Mouse (Mus musculus): ENCODE measurements around the gene Celsr1. TPM values are rescaled to one million over a fixed set of nuclear protein-coding genes. Genes with fewer than 3 reads are reported as not detected.

Celsr1 gene
- total and polyA plus RNA-seq, 2 experiments = 2.4 to 11.5 TPM

DNA sequence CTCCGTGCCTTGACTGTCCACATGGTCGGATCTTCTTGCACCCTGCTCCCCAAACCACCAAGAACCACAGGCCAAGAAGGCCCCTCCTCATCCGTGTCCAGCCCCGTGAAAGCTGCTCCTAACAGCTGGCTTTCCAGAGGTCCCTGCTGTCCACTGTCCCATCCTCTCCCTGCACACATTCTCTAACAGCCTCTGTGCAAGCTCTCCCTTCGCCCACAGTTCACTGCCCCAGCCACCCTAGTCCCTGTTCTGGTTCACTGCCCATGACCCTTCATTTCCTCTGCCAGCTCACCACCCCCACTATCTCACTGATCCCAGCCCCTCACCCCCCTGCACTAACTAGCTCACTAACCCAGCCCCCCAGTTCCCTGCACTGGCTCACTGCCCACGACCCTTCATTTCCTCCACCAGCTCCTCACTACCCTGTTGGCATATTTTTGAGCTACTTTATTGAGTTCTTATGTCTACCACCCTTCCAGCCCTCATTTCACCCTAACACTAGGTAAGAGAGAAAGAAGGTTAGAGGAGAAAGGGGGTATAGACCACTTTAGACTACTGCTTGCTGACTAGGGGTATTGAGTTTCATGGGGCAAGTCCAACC, 18.4 kb upstream of the Celsr1 start:
- Histone ChIP-seq H3K79me2 (ENCODE audit: control insufficient read depth, insufficient read depth, low read length) (no peaks in the 10 kb centered on the region), H3K27ac (replicated peaks; ENCODE audit: insufficient read depth, low read depth, low read length) (no peak overlapping the region), H3K36me3 (ENCODE audit: control insufficient read depth, insufficient read depth, low read length) (no peaks in the 10 kb centered on the region), H3K27me3 (ENCODE audit: control insufficient read depth, insufficient read depth, low read length) (no peaks in the 10 kb centered on the region), H3K4me1 (ENCODE audit: control insufficient read depth, insufficient read depth, low read length) (no peaks in the 10 kb centered on the region), H3K9ac (ENCODE audit: low read depth, low read length) (no peak overlapping the region), H3K4me3 (ENCODE audit: insufficient read depth, low read depth, low read length) (no peak overlapping the region)
- 69% methylated on average over 6 of the region's 6 CpGs for WGBS
- no peak for DNase-seq (ENCODE audit: extremely low read depth, low read depth, low spot score)
- TF ChIP-seq POLR2A (IDR thresholded peaks at IDR 0.05; ENCODE audit: extremely low read depth, insufficient read depth, low read length) (no peak), CTCF (IDR thresholded peaks at IDR 0.05; ENCODE audit: low read depth, low read length) (no peak)

DNA sequence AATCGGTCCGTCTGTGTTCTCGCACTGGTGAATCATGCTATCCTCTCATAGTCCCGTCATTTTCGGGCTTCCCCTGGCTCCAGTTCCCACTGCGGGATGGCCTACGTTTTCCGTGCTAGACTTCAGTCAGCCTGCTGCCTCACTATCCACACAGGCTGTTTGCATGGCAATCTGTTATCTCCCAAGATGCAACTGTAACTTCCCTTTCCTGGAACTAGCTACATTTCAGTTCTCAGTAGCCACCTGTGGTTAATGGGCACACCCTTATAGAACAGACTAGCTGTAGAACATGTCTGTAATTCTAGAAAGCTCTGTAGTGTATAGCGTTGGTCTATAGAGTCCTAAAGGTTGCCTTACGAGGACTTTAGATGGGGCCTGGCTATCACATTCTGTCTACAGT, 17.6 kb upstream of the Celsr1 start:
- no peak for DNase-seq (ENCODE audit: extremely low read depth, low read depth, low spot score)
- Histone ChIP-seq H3K9ac (ENCODE audit: low read depth, low read length) (no peak overlapping the region), H3K27me3 (ENCODE audit: control insufficient read depth, insufficient read depth, low read length) (no peaks in the 10 kb centered on the region), H3K79me2 (ENCODE audit: control insufficient read depth, insufficient read depth, low read length) (no peaks in the 10 kb centered on the region), H3K27ac (replicated peaks; ENCODE audit: insufficient read depth, low read depth, low read length) (no peak overlapping the region), H3K36me3 (ENCODE audit: control insufficient read depth, insufficient read depth, low read length) (no peaks in the 10 kb centered on the region), H3K4me3 (ENCODE audit: insufficient read depth, low read depth, low read length) (no peak overlapping the region), H3K4me1 (ENCODE audit: control insufficient read depth, insufficient read depth, low read length) (no peaks in the 10 kb centered on the region)
- TF ChIP-seq POLR2A (IDR thresholded peaks at IDR 0.05; ENCODE audit: extremely low read depth, insufficient read depth, low read length) (no peak), CTCF (IDR thresholded peaks at IDR 0.05; ENCODE audit: low read depth, low read length) (no peak)
- 62% methylated on average over 10 of the region's 10 CpGs for WGBS

DNA sequence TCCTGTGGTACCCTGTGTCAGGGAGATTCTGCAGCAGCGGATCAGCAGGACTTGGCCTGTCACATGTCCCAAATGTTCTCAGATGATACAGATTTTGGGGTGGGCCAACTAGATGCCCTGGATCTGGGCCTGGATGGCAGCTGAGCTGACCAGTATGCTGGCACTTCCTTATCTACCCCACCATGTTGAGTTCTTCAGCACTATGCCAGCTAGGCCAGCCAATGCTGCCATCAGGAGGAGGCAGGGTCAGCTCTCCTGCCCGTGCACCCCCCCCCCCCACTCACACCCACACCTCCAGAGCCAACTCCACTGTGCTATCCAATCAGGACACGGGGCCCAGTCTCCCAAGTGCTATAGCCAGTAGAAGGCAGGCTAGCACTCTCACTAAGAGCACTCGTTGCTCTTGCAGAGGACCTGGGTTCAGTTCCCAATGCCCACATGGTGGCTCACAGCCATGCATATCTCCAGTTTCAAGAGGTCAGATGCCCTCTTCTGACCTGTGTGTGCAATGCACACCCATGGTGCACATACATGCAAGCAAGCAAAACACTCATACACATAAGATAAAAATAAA, 16.7 kb upstream of the Celsr1 start:
- no peak overlapping the region for H3K4me3 ChIP-seq (ENCODE audit: insufficient read depth, low read depth, low read length)

GRCm38 (mm10) chr15:86049510-86049909, 15.9 kb upstream of the Celsr1 start:
- H3K79me2 ChIP-seq (ENCODE audit: control insufficient read depth, insufficient read depth, low read length) = no peaks in the 10 kb centered on the region
- no peaks in the 10 kb centered on the region for H3K4me1 ChIP-seq (ENCODE audit: control insufficient read depth, insufficient read depth, low read length)
- H3K36me3 ChIP-seq (ENCODE audit: control insufficient read depth, insufficient read depth, low read length) = no peaks in the 10 kb centered on the region
- H3K4me3 ChIP-seq (ENCODE audit: insufficient read depth, low read depth, low read length) = no peak overlapping the region
- WGBS = 88% methylated on average over 3 of the region's 3 CpGs
- TF ChIP-seq POLR2A (IDR thresholded peaks at IDR 0.05; ENCODE audit: extremely low read depth, insufficient read depth, low read length) (no peak), CTCF (IDR thresholded peaks at IDR 0.05; ENCODE audit: low read depth, low read length) (no peak)
- no peak overlapping the region for H3K9ac ChIP-seq (ENCODE audit: low read depth, low read length)
- no peak for DNase-seq (ENCODE audit: extremely low read depth, low read depth, low spot score)
- H3K27me3 ChIP-seq (ENCODE audit: control insufficient read depth, insufficient read depth, low read length) = no peaks in the 10 kb centered on the region
- H3K27ac ChIP-seq (replicated peaks; ENCODE audit: insufficient read depth, low read depth, low read length) = no peak overlapping the region

More for the DNA sequence above, 16.7 kb upstream of the Celsr1 start:
- TF ChIP-seq POLR2A (IDR thresholded peaks at IDR 0.05; ENCODE audit: extremely low read depth, insufficient read depth, low read length) (no peak), CTCF (IDR thresholded peaks at IDR 0.05; ENCODE audit: low read depth, low read length) (no peak)
- WGBS = 85% methylated on average over 4 of the region's 4 CpGs
- H3K79me2 ChIP-seq (ENCODE audit: control insufficient read depth, insufficient read depth, low read length) = no peaks in the 10 kb centered on the region
- H3K4me1 ChIP-seq (ENCODE audit: control insufficient read depth, insufficient read depth, low read length) = no peaks in the 10 kb centered on the region
- no peak for DNase-seq (ENCODE audit: extremely low read depth, low read depth, low spot score)
- no peak overlapping the region for H3K27ac ChIP-seq (replicated peaks; ENCODE audit: insufficient read depth, low read depth, low read length)
- H3K27me3 ChIP-seq (ENCODE audit: control insufficient read depth, insufficient read depth, low read length) = no peaks in the 10 kb centered on the region
- H3K9ac ChIP-seq (ENCODE audit: low read depth, low read length) = no peak overlapping the region
- H3K36me3 ChIP-seq (ENCODE audit: control insufficient read depth, insufficient read depth, low read length) = no peaks in the 10 kb centered on the region

- WGBS = 7% methylated on average over 4 of the region's 4 CpGs
Measured at GRCm38 (mm10) chr15:86042364-86042763, 8.8 kb upstream of the Celsr1 start.

GRCm38 (mm10) chr15:86041421-86041820, 7.8 kb upstream of the Celsr1 start:
- WGBS = 91% methylated on average over 5 of the region's 5 CpGs
- Histone ChIP-seq H3K9ac (ENCODE audit: low read depth, low read length) (no peak overlapping the region), H3K27ac (replicated peaks; ENCODE audit: insufficient read depth, low read depth, low read length) (no peak overlapping the region), H3K79me2 (ENCODE audit: control insufficient read depth, insufficient read depth, low read length) (no peaks in the 10 kb centered on the region), H3K4me3 (ENCODE audit: insufficient read depth, low read depth, low read length) (no peak overlapping the region), H3K27me3 (ENCODE audit: control insufficient read depth, insufficient read depth, low read length) (no peaks in the 10 kb centered on the region), H3K36me3 (ENCODE audit: control insufficient read depth, insufficient read depth, low read length) (no peaks in the 10 kb centered on the region), H3K4me1 (ENCODE audit: control insufficient read depth, insufficient read depth, low read length) (no peaks in the 10 kb centered on the region)
- DNase-seq (ENCODE audit: extremely low read depth, low read depth, low spot score) = no peak
- TF ChIP-seq POLR2A (IDR thresholded peaks at IDR 0.05; ENCODE audit: extremely low read depth, insufficient read depth, low read length) (no peak), CTCF (IDR thresholded peaks at IDR 0.05; ENCODE audit: low read depth, low read length) (no peak)

More at GRCm38 (mm10) chr15:86042364-86042763, 8.8 kb upstream of the Celsr1 start:
- H3K9ac ChIP-seq (ENCODE audit: low read depth, low read length) = no peak overlapping the region
- TF ChIP-seq POLR2A (IDR thresholded peaks at IDR 0.05; ENCODE audit: extremely low read depth, insufficient read depth, low read length) (no peak), CTCF (IDR thresholded peaks at IDR 0.05; ENCODE audit: low read depth, low read length) (no peak)
- no peaks in the 10 kb centered on the region for H3K27me3 ChIP-seq (ENCODE audit: control insufficient read depth, insufficient read depth, low read length)
- DNase-seq (ENCODE audit: extremely low read depth, low read depth, low spot score) = peak; percentile 49
- no peak overlapping the region for H3K27ac ChIP-seq (replicated peaks; ENCODE audit: insufficient read depth, low read depth, low read length)
- H3K4me1 ChIP-seq (ENCODE audit: control insufficient read depth, insufficient read depth, low read length) = no peaks in the 10 kb centered on the region
- no peaks in the 10 kb centered on the region for H3K36me3 ChIP-seq (ENCODE audit: control insufficient read depth, insufficient read depth, low read length)
- H3K79me2 ChIP-seq (ENCODE audit: control insufficient read depth, insufficient read depth, low read length) = no peaks in the 10 kb centered on the region
- H3K4me3 ChIP-seq (ENCODE audit: insufficient read depth, low read depth, low read length) = no peak overlapping the region
